Mouse (Mus musculus) forebrain, postnatal 0 days (tissue): ENCODE data around the gene Agbl4. TPM values are rescaled to one million over a fixed set of nuclear protein-coding genes. Genes with fewer than 3 reads are reported as not detected.

Experiments used
- ATAC-seq: fragments of 200-750 bp; cut with Nextera tagmentation; 2 replicates; pipeline ENCODE4 v1.8.0; 2017; ENCODE audit warnings: mild to moderate bottlenecking, moderate library complexity
- DNase-seq: peaks from one replicate; pipeline ENCODE4 v3.0.0-alpha.2; 2015
- H3K27ac ChIP-seq: fragments of 300-500 bp; sonication (generic); 2 replicates; pipeline ENCODE4 v1.5.1; 2014; ENCODE audit warnings: low read depth, mild to moderate bottlenecking, antibody characterized with exemption, low read length, moderate library complexity, mixed read lengths
- H3K27me3 ChIP-seq: fragments of 300-500 bp; sonication (generic); 2 replicates; pipeline ENCODE4 v1.6.1; 2014; ENCODE audit warnings: mild to moderate bottlenecking, low read length, mixed read lengths; ENCODE audit not compliant: insufficient read depth
- H3K36me3 ChIP-seq: fragments of 300-500 bp; sonication (generic); 2 replicates; pipeline ENCODE4 v1.6.1; 2014; ENCODE audit warnings: mild to moderate bottlenecking, moderate library complexity; ENCODE audit not compliant: insufficient read depth
- H3K4me1 ChIP-seq: fragments of 300-500 bp; sonication (generic); 2 replicates; pipeline ENCODE4 v1.6.1; 2014; ENCODE audit warnings: antibody characterized with exemption; ENCODE audit not compliant: insufficient read depth
- H3K4me2 ChIP-seq: fragments of 300-500 bp; sonication (generic); 2 replicates; pipeline ENCODE4 v1.6.1; 2014; ENCODE audit warnings: low read depth, mild to moderate bottlenecking, moderate library complexity
- H3K4me3 ChIP-seq: fragments of 300-500 bp; sonication (generic); 2 replicates; pipeline ENCODE4 v1.5.1; 2014; ENCODE audit warnings: low read depth, low read length, mixed read lengths
- H3K9ac ChIP-seq: fragments of 300-500 bp; sonication (generic); 2 replicates; pipeline ENCODE4 v1.6.1; 2014; ENCODE audit warnings: mild to moderate bottlenecking
- H3K9me3 ChIP-seq: fragments of 300-500 bp; sonication (generic); 2 replicates; pipeline ENCODE4 v1.6.1; 2016; ENCODE audit warnings: low read length
- CTCF ChIP-seq: sonication (generic); IDR thresholded peaks from 2 replicates; pipeline ENCODE4 v1.5.1; 2016; ENCODE audit warnings: antibody characterized with exemption, control low read depth, low read depth
- WGBS: fragments of 180-500 bp; shearing (Covaris S2); extraction: QIAGEN DNeasy Blood & Tissue Kit; methylation state at CpG from one replicate; pipeline ENCODE4 v1.1.7; 2014; 5-methylcytosine and 5-hydroxymethylcytosine counted together
- polyA plus RNA-seq: library from polyadenylated mRNA; unstranded; fragments of >200 nt; fragmentation: Nextera tagmentation; extraction: Ambion mirVana; gene quantifications from 2 replicates; pipeline ENCODE4 v1.2.1, GENCODE M21; 2015
- total RNA-seq: library from RNA; depleted of rRNA; stranded (reverse); fragments of >200 nt; gene quantifications from 2 replicates; pipeline ENCODE4 v1.2.3, GENCODE M21; 2014

Gene Agbl4
- total and polyA plus RNA-seq, 2 experiments from 2014 or later = 3.3 to 6.2 TPM

GRCm38 (mm10) chr4:111255499-111255898 lies 858.0 kb downstream of the Agbl4 start:
- Histone ChIP-seq H3K4me3 (no peak overlapping the region), H3K9ac (no peak overlapping the region), H3K27me3 (no peaks in the 10 kb centered on the region), H3K4me1 (no peaks in the 10 kb centered on the region), H3K27ac (no peak overlapping the region), H3K9me3 (no peaks in the 10 kb centered on the region), H3K4me2 (no peak overlapping the region), H3K36me3 (no peaks in the 10 kb centered on the region)
- no peak for DNase-seq
- no peak for TF ChIP-seq CTCF
- no peak for ATAC-seq
- 34% methylated on average over 4 of the region's 4 CpGs for WGBS

DNA sequence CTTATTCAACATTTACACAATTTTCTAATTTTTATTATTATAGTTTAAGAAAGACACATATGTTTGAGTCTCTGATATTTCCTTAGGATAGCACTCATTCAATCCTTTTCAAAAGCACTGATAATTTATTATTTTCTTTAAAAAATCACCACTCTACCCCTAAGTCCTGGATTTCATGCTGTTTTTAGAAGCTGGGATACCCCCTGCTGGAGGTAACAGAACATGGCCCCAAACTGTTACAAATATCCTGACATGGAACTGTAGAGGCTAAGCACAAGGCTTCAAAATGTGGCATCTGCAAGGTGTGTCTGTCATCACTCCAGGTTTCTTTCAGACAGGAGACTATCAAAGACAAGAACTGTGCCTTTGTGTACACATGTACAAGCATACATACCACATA lies 859.5 kb downstream of the Agbl4 start:
- no peak overlapping the region for H3K4me2 ChIP-seq
- no peaks in the 10 kb centered on the region for H3K9me3 ChIP-seq
- no peaks in the 10 kb centered on the region for H3K27me3 ChIP-seq
- no peak overlapping the region for H3K27ac ChIP-seq
- peak; percentile 28; the same call in 1 of the 2 replicates for TF ChIP-seq CTCF
- no peak for ATAC-seq
- no peaks in the 10 kb centered on the region for H3K36me3 ChIP-seq
- no peaks in the 10 kb centered on the region for H3K4me1 ChIP-seq
- DNase-seq = peak; percentile 5
- H3K4me3 ChIP-seq = no peak overlapping the region
- H3K9ac ChIP-seq = no peak overlapping the region

- H3K9me3 ChIP-seq = no peaks in the 10 kb centered on the region
- no peaks in the 10 kb centered on the region for H3K36me3 ChIP-seq
- no peak overlapping the region for H3K4me2 ChIP-seq
- DNase-seq (no peak), ATAC-seq (no peak)
- WGBS = 85% methylated on average over 2 of the region's 2 CpGs
- H3K27ac ChIP-seq = no peak overlapping the region
- no peak overlapping the region for H3K9ac ChIP-seq
- H3K4me1 ChIP-seq = no peaks in the 10 kb centered on the region
- H3K27me3 ChIP-seq = no peaks in the 10 kb centered on the region
- H3K4me3 ChIP-seq = no peak overlapping the region
- TF ChIP-seq CTCF = no peak
These were observed 883.5 kb downstream of the Agbl4 start for GRCm38 (mm10) chr4:111280936-111281335.

- Histone ChIP-seq H3K4me2 (no peak overlapping the region), H3K9ac (no peak overlapping the region), H3K4me3 (no peak overlapping the region), H3K9me3 (no peaks in the 10 kb centered on the region), H3K27ac (no peak overlapping the region), H3K36me3 (no peaks in the 10 kb centered on the region), H3K4me1 (no peaks in the 10 kb centered on the region), H3K27me3 (no peaks in the 10 kb centered on the region)
- TF ChIP-seq CTCF = no peak
- no peak for DNase-seq
- ATAC-seq = no peak
- WGBS = 94% methylated on average over 4 of the region's 4 CpGs
These were observed 884.4 kb downstream of the Agbl4 start for GRCm38 (mm10) chr4:111281836-111282235.

GRCm38 (mm10) chr4:111284625-111285024 lies 887.2 kb downstream of the Agbl4 start:
- Histone ChIP-seq H3K9me3 (no peaks in the 10 kb centered on the region), H3K4me1 (no peaks in the 10 kb centered on the region), H3K9ac (no peak overlapping the region), H3K36me3 (no peaks in the 10 kb centered on the region), H3K4me3 (no peak overlapping the region), H3K27me3 (no peaks in the 10 kb centered on the region), H3K27ac (no peak overlapping the region), H3K4me2 (no peak overlapping the region)
- TF ChIP-seq CTCF = no peak
- DNase-seq (no peak), ATAC-seq (no peak)
- WGBS = 78% methylated on average over 2 of the region's 2 CpGs

DNA sequence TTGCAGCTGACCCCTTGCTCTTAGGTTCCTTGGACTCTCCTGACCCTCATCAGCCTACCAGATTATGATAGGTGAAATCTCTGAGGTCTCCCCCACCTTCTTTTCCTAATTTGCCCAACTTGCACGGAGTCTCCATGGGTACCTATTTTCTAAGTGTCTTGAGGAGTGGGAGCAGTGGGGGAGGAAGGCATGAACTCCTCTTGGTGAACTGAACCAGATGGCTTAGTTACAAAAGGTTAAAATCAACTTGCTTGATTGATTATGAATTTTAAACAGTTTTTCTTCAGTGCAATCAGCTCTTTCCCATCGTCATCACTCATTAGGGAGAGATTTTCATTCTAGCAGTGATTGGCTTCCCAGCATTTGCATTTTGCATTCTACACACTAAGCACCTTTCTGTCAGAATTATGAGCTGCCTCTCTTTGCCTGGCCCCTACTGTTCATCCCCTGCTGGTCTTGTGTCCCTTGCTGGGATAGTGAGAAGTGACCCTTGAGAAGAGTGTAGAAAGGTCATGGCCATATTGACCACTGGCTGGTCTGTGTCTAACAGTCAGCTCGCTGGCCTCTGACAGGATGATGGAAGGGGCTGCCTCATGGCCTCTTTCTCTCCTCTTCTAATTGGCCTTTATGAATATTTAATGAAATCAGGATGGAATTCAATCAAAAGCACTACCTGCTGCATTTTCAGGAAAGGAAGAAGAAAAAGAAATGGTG lies 897.2 kb downstream of the Agbl4 start:
- 54% methylated on average over 3 of the region's 3 CpGs for WGBS
- Histone ChIP-seq H3K9ac (no peak overlapping the region), H3K9me3 (no peaks in the 10 kb centered on the region), H3K4me1 (no peaks in the 10 kb centered on the region), H3K4me2 (no peak overlapping the region), H3K27me3 (no peaks in the 10 kb centered on the region), H3K36me3 (no peaks in the 10 kb centered on the region), H3K27ac (no peak overlapping the region), H3K4me3 (no peak overlapping the region)
- TF ChIP-seq CTCF = no peak
- ATAC-seq = peak; percentile 59; the same call in 1 of the 2 replicates
- no peak for DNase-seq

DNA sequence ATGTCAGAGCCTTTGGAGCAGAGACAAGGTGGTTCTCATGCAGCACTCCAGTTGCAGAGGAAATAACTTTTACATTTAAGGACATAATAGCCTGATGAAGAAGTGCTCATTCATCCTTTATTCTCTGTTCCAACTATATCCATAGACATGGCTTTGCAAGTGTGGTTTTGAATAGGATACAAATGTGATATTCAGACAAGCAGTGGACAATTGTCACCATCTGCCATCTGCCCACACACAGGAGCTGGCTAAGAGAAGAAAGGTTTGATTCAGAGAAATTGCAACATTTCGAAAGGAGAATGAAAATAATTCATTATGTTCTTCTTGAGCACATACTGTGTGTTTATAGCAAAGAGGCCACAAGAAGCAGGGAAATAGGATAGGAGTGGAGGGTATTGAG lies 909.1 kb downstream of the Agbl4 start:
- H3K27me3 ChIP-seq = no peaks in the 10 kb centered on the region
- no peaks in the 10 kb centered on the region for H3K36me3 ChIP-seq
- H3K4me2 ChIP-seq = no peak overlapping the region
- no peak overlapping the region for H3K27ac ChIP-seq
- no peaks in the 10 kb centered on the region for H3K9me3 ChIP-seq
- DNase-seq = no peak
- H3K4me3 ChIP-seq = no peak overlapping the region
- no peak for TF ChIP-seq CTCF
- no peaks in the 10 kb centered on the region for H3K4me1 ChIP-seq
- 64% methylated on average over 1 of the region's 1 CpGs for WGBS
- H3K9ac ChIP-seq = no peak overlapping the region
- no peak for ATAC-seq
